Mouse (Mus musculus) urinary bladder, postnatal 10 days (tissue): ENCODE results near the gene Gm4756.
"Not testable (repeated sequence)": the region's sequence is repeated elsewhere in the genome, so short reads cannot be mapped to it uniquely, and the experiment has no call there.

Experiments
- DNase-seq: peaks from one replicate; pipeline ENCODE4 v3.0.0; 2022; ENCODE audit warnings: low spot score

Gene Gm4756

DNA sequence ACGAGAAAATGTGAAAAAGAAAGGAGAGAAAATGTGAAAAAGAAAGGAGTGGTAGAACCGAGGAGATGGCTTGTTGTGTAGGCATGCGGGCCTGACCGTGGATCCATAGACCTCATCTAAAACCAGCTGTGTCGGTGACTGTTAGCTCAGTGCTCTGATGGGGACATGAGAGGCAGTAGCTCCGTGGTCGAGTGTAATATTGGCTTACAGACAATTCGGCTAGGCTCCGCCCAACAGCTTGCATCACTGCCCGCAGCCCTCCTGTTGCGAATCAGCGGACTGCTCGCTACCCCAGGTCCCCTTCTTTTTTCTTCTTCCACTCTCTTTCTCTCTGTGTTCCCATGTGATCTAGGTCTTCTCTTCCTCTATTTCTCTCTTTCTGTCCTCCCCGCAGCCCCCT, 540 bp downstream of the Gm4756 start:
- no peak for DNase-seq

GRCm38 (mm10) chr12:72638025-72638424, 11.4 kb downstream of the Gm4756 start:
- no peak for DNase-seq

DNA sequence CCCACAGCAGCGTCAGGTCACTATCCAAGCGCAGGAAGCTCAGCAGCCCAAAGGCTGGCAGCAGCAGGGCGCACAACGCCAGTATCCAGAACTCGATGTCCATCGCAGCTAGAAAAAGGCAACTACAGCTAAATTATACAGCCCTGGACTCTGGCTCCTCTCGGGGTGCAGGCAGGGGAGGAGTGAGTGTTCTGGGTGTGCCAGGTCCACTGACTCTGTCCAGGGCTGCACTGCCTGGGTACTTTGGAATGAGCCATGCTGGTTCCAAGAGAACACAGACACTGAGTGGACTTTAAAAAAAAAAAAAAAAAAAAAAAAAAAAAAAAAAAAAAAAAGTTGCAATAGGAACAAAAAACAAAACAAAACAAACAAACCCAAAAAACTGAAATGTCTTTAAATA, 20.7 kb downstream of the Gm4756 start:
- DNase-seq: no peak

- no peak for DNase-seq
Measured at GRCm38 (mm10) chr12:72622853-72623496, 26.5 kb downstream of the Gm4756 start.

DNA sequence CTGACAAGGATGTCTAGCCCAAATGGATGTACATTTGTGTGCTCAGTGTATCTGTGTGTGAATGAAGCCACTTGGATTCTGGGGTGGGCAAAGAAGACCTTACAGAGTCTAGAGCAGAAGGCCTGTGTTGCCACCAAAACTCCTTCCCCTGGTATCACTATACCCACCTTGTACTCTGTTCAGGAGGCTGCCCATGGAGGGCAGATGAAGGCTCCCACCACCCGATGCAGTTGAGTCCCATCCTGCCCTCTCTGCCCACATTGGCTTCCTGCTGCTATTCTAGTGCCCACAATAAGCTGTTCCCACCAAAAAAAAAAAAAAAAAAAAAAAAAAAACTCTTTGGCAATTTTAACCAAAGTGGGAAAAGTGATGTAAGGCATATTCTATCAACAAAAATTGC, 28.0 kb downstream of the Gm4756 start:
- DNase-seq: no peak

DNA sequence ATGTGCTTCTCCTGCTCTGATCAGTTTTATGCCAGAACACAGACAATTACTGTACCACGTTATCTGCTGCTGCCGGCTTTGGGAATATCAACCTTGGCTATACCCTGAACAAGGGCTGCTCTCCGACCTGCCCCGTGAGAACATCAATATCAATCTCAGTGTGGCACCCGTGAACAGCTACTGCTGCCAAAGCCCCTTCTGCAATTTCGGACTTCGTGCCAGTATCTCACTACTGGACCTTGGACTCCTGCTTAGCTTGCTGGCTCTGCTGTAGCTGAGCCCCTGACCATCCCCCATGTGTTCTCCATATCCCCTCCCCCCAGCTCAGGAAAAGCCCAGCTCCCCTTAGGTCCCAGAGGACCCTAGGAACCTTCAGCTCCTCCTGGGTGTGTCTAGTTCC, 28.6 kb downstream of the Gm4756 start:
- DNase-seq: no peak

- DNase-seq: no peak
Measured at GRCm38 (mm10) chr12:72612053-72612452, 37.4 kb downstream of the Gm4756 start.

DNA sequence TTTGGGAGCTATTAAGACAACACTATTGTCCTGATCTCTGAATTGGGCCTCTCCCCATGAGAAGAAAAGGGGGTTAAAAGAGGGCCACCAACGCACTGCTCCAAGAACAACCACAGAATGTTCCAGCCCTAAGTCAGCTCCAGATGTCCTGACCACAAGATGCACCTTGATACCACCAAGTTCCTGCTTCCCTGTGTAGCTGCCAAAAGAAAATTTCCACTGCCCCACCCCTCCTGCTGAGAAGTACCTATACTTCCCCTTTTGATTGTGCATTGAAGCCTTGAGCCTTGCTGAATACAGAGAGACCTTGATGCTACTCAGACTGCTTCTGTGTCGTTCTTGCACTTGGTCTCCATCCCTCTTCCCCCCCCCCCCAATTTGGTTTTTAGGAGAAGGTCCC, 50.7 kb downstream of the Gm4756 start:
- DNase-seq: not testable (repeated sequence)

- no peak for DNase-seq
Measured at GRCm38 (mm10) chr12:72594001-72594400, 55.5 kb downstream of the Gm4756 start.

DNA sequence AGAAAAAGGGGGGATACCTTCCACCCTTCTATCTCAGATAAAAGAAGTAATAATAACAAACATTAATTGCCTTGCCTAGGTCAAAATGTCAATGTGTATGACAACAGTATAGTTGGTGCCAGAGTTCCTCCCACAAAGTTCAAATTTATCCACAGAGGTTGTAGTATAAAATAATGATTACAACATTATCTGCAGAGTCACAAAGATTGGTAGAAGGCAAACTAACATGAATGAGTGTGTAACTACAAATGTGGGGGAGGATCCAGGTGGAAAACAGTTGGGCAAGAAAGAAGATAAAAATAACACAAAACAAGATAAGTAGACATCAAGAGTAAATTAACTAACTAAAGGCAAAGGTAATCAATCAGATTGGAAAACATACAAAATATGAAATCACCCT, 56.5 kb downstream of the Gm4756 start:
- no peak for DNase-seq

DNA sequence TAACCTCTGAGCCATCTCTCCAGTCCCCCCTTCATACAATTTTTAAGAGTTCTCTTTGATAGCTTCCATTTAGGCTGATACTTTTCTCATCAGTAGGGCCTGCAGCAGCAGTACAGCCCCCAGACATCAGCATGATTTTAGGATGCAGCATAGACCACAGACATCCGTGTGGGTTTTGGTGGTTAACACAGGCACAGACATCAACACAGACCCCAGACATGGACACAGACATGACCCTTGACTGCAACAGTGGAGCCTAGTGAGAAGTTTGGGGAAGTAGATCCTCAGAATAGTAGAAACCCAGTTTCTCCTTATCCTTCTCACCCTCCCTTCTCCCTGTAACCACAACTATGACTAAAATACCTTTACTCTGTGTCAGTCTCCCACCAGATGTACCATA, 64.1 kb downstream of the Gm4756 start:
- DNase-seq: no peak

- DNase-seq: no peak
Measured at GRCm38 (mm10) chr12:72583099-72583498, 66.4 kb downstream of the Gm4756 start.

GRCm38 (mm10) chr12:72582021-72582420, 67.4 kb downstream of the Gm4756 start:
- no peak for DNase-seq

- no peak for DNase-seq
Measured at GRCm38 (mm10) chr12:72564281-72564795, 85.1 kb downstream of the Gm4756 start.

GRCm38 (mm10) chr12:72554347-72554746, 95.1 kb downstream of the Gm4756 start:
- no peak for DNase-seq

DNA sequence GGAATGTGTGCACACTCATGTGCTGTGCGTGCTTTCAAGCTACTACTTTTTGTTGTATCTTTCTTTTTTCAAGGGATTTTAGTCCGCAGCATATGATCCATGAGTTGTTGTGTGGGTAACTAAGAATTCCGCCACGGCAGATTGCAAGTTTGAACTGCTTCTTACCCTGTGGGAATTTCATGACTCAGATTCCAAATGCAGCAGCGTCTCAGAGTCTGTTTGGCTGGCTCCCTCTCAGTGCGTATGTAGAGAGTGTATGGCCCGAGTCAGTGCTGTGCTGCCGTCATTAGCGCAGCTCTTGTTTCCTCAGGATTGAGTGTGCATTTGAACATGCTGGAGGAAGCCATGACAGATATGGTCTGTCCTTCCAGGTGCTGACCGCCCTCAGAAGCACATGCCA, 110.9 kb downstream of the Gm4756 start:
- DNase-seq: no peak

DNA sequence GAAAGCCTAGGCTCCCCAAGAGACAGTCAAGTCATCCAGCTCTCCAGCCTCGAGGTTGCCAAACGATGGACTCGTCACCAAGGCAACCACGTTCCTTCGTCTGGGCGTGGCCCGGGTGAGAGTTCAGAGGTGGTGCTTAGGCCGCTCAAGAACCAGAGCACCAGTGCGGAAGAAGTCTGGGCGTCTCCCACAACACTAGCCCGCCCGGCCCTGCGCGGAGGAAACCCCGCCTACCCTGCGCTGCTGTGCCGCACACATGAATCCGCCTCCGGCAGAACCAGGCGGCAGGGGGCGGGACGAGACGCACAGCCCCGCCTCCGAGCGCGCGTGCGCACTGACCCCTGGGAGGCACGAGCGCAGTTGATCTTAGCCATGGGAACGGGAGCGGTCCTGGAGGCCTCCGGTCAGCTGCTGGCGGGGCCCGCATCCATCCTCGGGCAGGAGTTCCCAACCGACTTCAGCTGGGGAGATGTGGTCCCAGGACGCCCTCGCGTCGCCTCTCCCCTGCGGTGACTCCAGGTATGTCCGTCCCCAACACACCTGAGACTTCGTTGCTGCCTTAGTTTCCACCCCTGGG, 113.4 kb downstream of the Gm4756 start, which contains the start of gene Pcnx4:
Gene Pcnx4, plus strand, starts transcription at position 363 of the 577 bp plus-strand sequence.
- DNase-seq: peak; percentile 78

DNA sequence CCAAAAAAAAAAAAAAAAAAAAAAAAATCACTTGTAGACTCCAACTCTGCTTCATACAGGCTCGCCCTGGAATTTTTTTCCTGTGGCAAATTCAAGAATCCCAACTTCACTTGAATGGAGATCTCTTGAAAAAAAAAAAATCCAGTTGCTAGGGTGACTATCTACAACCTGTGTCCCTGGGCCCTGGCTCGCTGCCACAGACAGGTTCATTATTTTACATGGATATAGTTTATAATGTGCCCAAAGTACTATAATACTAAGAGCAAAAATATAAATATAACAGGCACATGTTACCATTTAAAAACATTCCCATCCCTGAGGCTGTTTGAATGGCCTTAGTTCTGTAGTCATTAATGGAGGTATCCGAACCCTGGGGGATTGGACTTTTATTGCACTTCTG, 113.9 kb downstream of the Gm4756 start:
- no peak for DNase-seq

- DNase-seq: no peak
Measured at GRCm38 (mm10) chr12:72533986-72534385, 115.5 kb downstream of the Gm4756 start.

GRCm38 (mm10) chr12:72532303-72532702, 117.2 kb downstream of the Gm4756 start:
- DNase-seq: no peak
